Mouse (Mus musculus): ENCODE results near the gene Slc9c1. TPM values are rescaled to one million over a fixed set of nuclear protein-coding genes. Genes with fewer than 3 reads are reported as not detected.
A peak's percentile ranks its signal among the peaks of the same experiment; 100 is the strongest.

Gene Slc9c1
- polyA plus RNA-seq, 1 experiment from 2014 or later: not detected

- Histone ChIP-seq H3K4me1 (replicated peaks; ENCODE audit: insufficient read depth, low read length) (no peaks in the 10 kb centered on the region), H3K9me3 (replicated peaks; ENCODE audit: low read length) (no peaks in the 10 kb centered on the region), H3K27ac (no peak overlapping the region), H3K4me3 (replicated peaks; ENCODE audit: low read depth, low read length) (no peak overlapping the region), H3K4me2 (ENCODE audit: low read length) (no peak overlapping the region), H3K9ac (ENCODE audit: low read depth, low read length) (no peak overlapping the region), H3K36me3 (ENCODE audit: insufficient read depth, low read length) (no peaks in the 10 kb centered on the region), H3K27me3 (ENCODE audit: insufficient read depth, low read length) (no peaks in the 10 kb centered on the region)
- 60% methylated on average over 3 of the region's 3 CpGs for WGBS
- TF ChIP-seq CTCF (IDR thresholded peaks at IDR 0.05; ENCODE audit: low read depth): no peak
- no peak for DNase-seq (ENCODE audit: low spot score)
- no peak for ATAC-seq (replicated peaks; ENCODE audit: low FRiP score, low read depth)
Observed at GRCm38 (mm10) chr16:45544341-45544740, 9.2 kb downstream of the Slc9c1 start.

GRCm38 (mm10) chr16:45547982-45548381 is 12.9 kb downstream of the Slc9c1 start:
- H3K4me3 ChIP-seq (replicated peaks; ENCODE audit: low read depth, low read length): no peak overlapping the region
- no peak for ATAC-seq (replicated peaks; ENCODE audit: low FRiP score, low read depth)
- no peaks in the 10 kb centered on the region for H3K9me3 ChIP-seq (replicated peaks; ENCODE audit: low read length)
- no peaks in the 10 kb centered on the region for H3K36me3 ChIP-seq (ENCODE audit: insufficient read depth, low read length)
- DNase-seq (ENCODE audit: low spot score): no peak
- H3K4me1 ChIP-seq (replicated peaks; ENCODE audit: insufficient read depth, low read length): no peaks in the 10 kb centered on the region
- no peaks in the 10 kb centered on the region for H3K27me3 ChIP-seq (ENCODE audit: insufficient read depth, low read length)
- no peak for TF ChIP-seq CTCF (IDR thresholded peaks at IDR 0.05; ENCODE audit: low read depth)
- no peak overlapping the region for H3K27ac ChIP-seq
- H3K9ac ChIP-seq (ENCODE audit: low read depth, low read length): no peak overlapping the region
- H3K4me2 ChIP-seq (ENCODE audit: low read length): no peak overlapping the region

- 80% methylated on average over 2 of the region's 2 CpGs for WGBS
- ATAC-seq (replicated peaks; ENCODE audit: low FRiP score, low read depth): no peak
- Histone ChIP-seq H3K36me3 (ENCODE audit: insufficient read depth, low read length) (no peaks in the 10 kb centered on the region), H3K27me3 (ENCODE audit: insufficient read depth, low read length) (no peaks in the 10 kb centered on the region), H3K9ac (ENCODE audit: low read depth, low read length) (no peak overlapping the region), H3K27ac (no peak overlapping the region), H3K4me3 (replicated peaks; ENCODE audit: low read depth, low read length) (no peak overlapping the region), H3K9me3 (replicated peaks; ENCODE audit: low read length) (no peaks in the 10 kb centered on the region), H3K4me1 (replicated peaks; ENCODE audit: insufficient read depth, low read length) (no peaks in the 10 kb centered on the region), H3K4me2 (ENCODE audit: low read length) (no peak overlapping the region)
- no peak for TF ChIP-seq CTCF (IDR thresholded peaks at IDR 0.05; ENCODE audit: low read depth)
- no peak for DNase-seq (ENCODE audit: low spot score)
Observed at GRCm38 (mm10) chr16:45551579-45551978, 16.5 kb downstream of the Slc9c1 start.

- DNase-seq (ENCODE audit: low spot score) (no peak), ATAC-seq (replicated peaks; ENCODE audit: low FRiP score, low read depth) (no peak)
- no peaks in the 10 kb centered on the region for H3K27me3 ChIP-seq (ENCODE audit: insufficient read depth, low read length)
- no peaks in the 10 kb centered on the region for H3K9me3 ChIP-seq (replicated peaks; ENCODE audit: low read length)
- H3K4me2 ChIP-seq (ENCODE audit: low read length): no peak overlapping the region
- H3K4me1 ChIP-seq (replicated peaks; ENCODE audit: insufficient read depth, low read length): no peaks in the 10 kb centered on the region
- no peaks in the 10 kb centered on the region for H3K36me3 ChIP-seq (ENCODE audit: insufficient read depth, low read length)
- TF ChIP-seq CTCF (IDR thresholded peaks at IDR 0.05; ENCODE audit: low read depth): no peak
- 77% methylated on average over 3 of the region's 3 CpGs for WGBS
- no peak overlapping the region for H3K9ac ChIP-seq (ENCODE audit: low read depth, low read length)
- no peak overlapping the region for H3K4me3 ChIP-seq (replicated peaks; ENCODE audit: low read depth, low read length)
- H3K27ac ChIP-seq: no peak overlapping the region
Observed at GRCm38 (mm10) chr16:45561747-45562146, 26.6 kb downstream of the Slc9c1 start.

GRCm38 (mm10) chr16:45572307-45572706 is 37.2 kb downstream of the Slc9c1 start:
- DNase-seq (ENCODE audit: low spot score) (no peak), ATAC-seq (replicated peaks; ENCODE audit: low FRiP score, low read depth) (no peak)
- no peak overlapping the region for H3K4me2 ChIP-seq (ENCODE audit: low read length)
- H3K27me3 ChIP-seq (ENCODE audit: insufficient read depth, low read length): no peaks in the 10 kb centered on the region
- H3K9ac ChIP-seq (ENCODE audit: low read depth, low read length): no peak overlapping the region
- no peak overlapping the region for H3K4me3 ChIP-seq (replicated peaks; ENCODE audit: low read depth, low read length)
- TF ChIP-seq CTCF (IDR thresholded peaks at IDR 0.05; ENCODE audit: low read depth): no peak
- H3K36me3 ChIP-seq (ENCODE audit: insufficient read depth, low read length): no peaks in the 10 kb centered on the region
- no peaks in the 10 kb centered on the region for H3K4me1 ChIP-seq (replicated peaks; ENCODE audit: insufficient read depth, low read length)
- WGBS: 87% methylated on average over 3 of the region's 3 CpGs
- H3K27ac ChIP-seq: no peak overlapping the region
- H3K9me3 ChIP-seq (replicated peaks; ENCODE audit: low read length): no peaks in the 10 kb centered on the region

GRCm38 (mm10) chr16:45579883-45580282 is 44.8 kb downstream of the Slc9c1 start:
- Histone ChIP-seq H3K4me2 (ENCODE audit: low read length) (no peak overlapping the region), H3K9me3 (replicated peaks; ENCODE audit: low read length) (no peaks in the 10 kb centered on the region), H3K36me3 (ENCODE audit: insufficient read depth, low read length) (no peaks in the 10 kb centered on the region), H3K27me3 (ENCODE audit: insufficient read depth, low read length) (no peaks in the 10 kb centered on the region), H3K4me1 (replicated peaks; ENCODE audit: insufficient read depth, low read length) (no peaks in the 10 kb centered on the region), H3K9ac (ENCODE audit: low read depth, low read length) (no peak overlapping the region), H3K27ac (no peak overlapping the region), H3K4me3 (replicated peaks; ENCODE audit: low read depth, low read length) (no peak overlapping the region)
- no peak for DNase-seq (ENCODE audit: low spot score)
- no peak for TF ChIP-seq CTCF (IDR thresholded peaks at IDR 0.05; ENCODE audit: low read depth)
- WGBS: 71% methylated on average over 12 of the region's 12 CpGs
- ATAC-seq (replicated peaks; ENCODE audit: low FRiP score, low read depth): no peak

- TF ChIP-seq CTCF (IDR thresholded peaks at IDR 0.05; ENCODE audit: low read depth): peak; percentile 67
- Histone ChIP-seq H3K36me3 (ENCODE audit: insufficient read depth, low read length) (no peaks in the 10 kb centered on the region), H3K4me3 (replicated peaks; ENCODE audit: low read depth, low read length) (no peak overlapping the region), H3K9ac (ENCODE audit: low read depth, low read length) (no peak overlapping the region), H3K27ac (no peak overlapping the region), H3K4me2 (ENCODE audit: low read length) (no peak overlapping the region), H3K9me3 (replicated peaks; ENCODE audit: low read length) (no peaks in the 10 kb centered on the region), H3K27me3 (ENCODE audit: insufficient read depth, low read length) (no peaks in the 10 kb centered on the region), H3K4me1 (replicated peaks; ENCODE audit: insufficient read depth, low read length) (no peaks in the 10 kb centered on the region)
- 25% methylated on average over 2 of the region's 2 CpGs for WGBS
- ATAC-seq (replicated peaks; ENCODE audit: low FRiP score, low read depth) (no peak), DNase-seq (ENCODE audit: low spot score) (peak; percentile 37)
Observed at GRCm38 (mm10) chr16:45582512-45582911, 47.4 kb downstream of the Slc9c1 start.
